ENCODE assay signal across 18 mouse cellular contexts in the genomic region with DNA sequence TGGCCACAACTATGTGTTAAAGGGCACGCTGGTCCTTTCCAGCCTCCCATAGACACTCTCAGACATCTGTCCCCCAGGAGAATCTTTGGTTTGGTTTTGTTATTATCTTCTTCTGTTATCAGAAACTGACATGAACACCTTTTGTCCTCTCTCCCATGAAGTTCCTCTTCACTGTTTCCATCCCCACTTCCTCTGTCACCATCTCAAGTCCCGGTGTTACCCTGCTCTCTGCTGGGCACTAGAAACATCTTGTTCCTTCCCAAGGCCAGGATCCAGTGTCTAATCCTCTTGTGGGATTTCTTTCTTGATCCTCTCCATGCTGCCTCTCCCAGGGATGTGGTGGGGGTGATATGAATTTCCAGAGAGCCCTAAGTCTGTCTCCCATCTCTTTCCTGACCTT.
"Had no signal": no experiment of that assay in that cellular context is flagged by ENCODE, and none has a peak within 500 bp of the region (broad histone marks: within the 10 kb centered on the region; RNA-seq: fewer than 3 reads in every experiment).

No protein-coding gene starts in this region.

- H3K9me3 ChIP-seq: liver, embryonic 13.5 days; liver, embryonic 15.5 days; midbrain, embryonic 13.5 days; midbrain, embryonic 15.5 days; neural tube, embryonic 13.5 days; neural tube, embryonic 15.5 days had no signal

- H3K4me1 ChIP-seq: liver, embryonic 13.5 days; liver, embryonic 15.5 days; midbrain, embryonic 13.5 days; midbrain, embryonic 15.5 days; neural tube, embryonic 13.5 days; neural tube, embryonic 15.5 days had no signal

- H3K27ac ChIP-seq: liver, embryonic 13.5 days; liver, embryonic 15.5 days; midbrain, embryonic 13.5 days; midbrain, embryonic 15.5 days; neural tube, embryonic 13.5 days; neural tube, embryonic 15.5 days had no signal

- DNase-seq: liver, embryonic 13.5 days; lung, adult 18-20 months; lung, embryonic 14.5 days; lung, postnatal 10 days; lung, postnatal 4 days; retina, postnatal 1 day; right cerebral cortex, adult 18-20 months; thymus, adult 2 months; thymus, postnatal 25 days; thymus, postnatal 4 days had no signal

- H3K4me2 ChIP-seq: liver, embryonic 13.5 days; liver, embryonic 15.5 days; lung, embryonic 14.5 days; midbrain, embryonic 11.5 days; midbrain, embryonic 13.5 days; midbrain, embryonic 15.5 days; neural tube, embryonic 13.5 days; neural tube, embryonic 15.5 days had no signal

- H3K9ac ChIP-seq: liver, embryonic 13.5 days; liver, embryonic 15.5 days; lung, embryonic 14.5 days; midbrain, embryonic 13.5 days; midbrain, embryonic 15.5 days; neural tube, embryonic 13.5 days; neural tube, embryonic 15.5 days had no signal

- H3K27me3 ChIP-seq: liver, embryonic 13.5 days; liver, embryonic 15.5 days; midbrain, embryonic 13.5 days; midbrain, embryonic 15.5 days; neural tube, embryonic 13.5 days; neural tube, embryonic 15.5 days had no signal

- H3K36me3 ChIP-seq: liver, embryonic 13.5 days; liver, embryonic 15.5 days; midbrain, embryonic 13.5 days; midbrain, embryonic 15.5 days; neural tube, embryonic 13.5 days; neural tube, embryonic 15.5 days had no signal

- H3K4me3 ChIP-seq: liver, embryonic 13.5 days; liver, embryonic 15.5 days; megakaryocyte, embryonic 14.5 days; midbrain, embryonic 13.5 days; midbrain, embryonic 15.5 days; myocyte; neural tube, embryonic 13.5 days; neural tube, embryonic 15.5 days had no signal

- ATAC-seq: midbrain, embryonic 13.5 days; midbrain, embryonic 15.5 days had no signal
